Mouse (Mus musculus): ENCODE results near the gene Gm904. TPM values are rescaled to one million over a fixed set of nuclear protein-coding genes. Genes with fewer than 3 reads are reported as not detected.
"Not testable (repeated sequence)": the region's sequence is repeated elsewhere in the genome, so short reads cannot be mapped to it uniquely, and the experiment has no call there.

Gene Gm904
- polyA plus RNA-seq (2016; fragmentation: Nextera tagmentation; extraction: Ambion mirVana) = not detected in 2 replicates

GRCm38 (mm10) chr13:50642928-50643327, at the start of gene Gm904:
TSS of gene Gm904 (plus strand) at chr13:50643228.
- not testable (repeated sequence) for H3K9me3 ChIP-seq; H3K4me3 ChIP-seq; H3K27ac ChIP-seq; H3K36me3 ChIP-seq (replicated peaks); DNase-seq (ENCODE audit: extremely low spot score, low spot score); H3K27me3 ChIP-seq (ENCODE audit: poor library complexity, severe bottlenecking); H3K4me1 ChIP-seq

GRCm38 (mm10) chr13:50648771-50649170, 5.7 kb downstream of the Gm904 start:
- not testable (repeated sequence) for H3K27ac ChIP-seq; DNase-seq (ENCODE audit: extremely low spot score, low spot score); H3K4me1 ChIP-seq; H3K4me3 ChIP-seq; H3K36me3 ChIP-seq (replicated peaks); H3K9me3 ChIP-seq; H3K27me3 ChIP-seq (ENCODE audit: poor library complexity, severe bottlenecking)
- WGBS = 79% methylated on average over 2 of the region's 2 CpGs

Small RNA genes within 50 kb of the gene (microRNA-seq; reads per million reads assigned to microRNA genes)
- gene Gm23952 (not detected), gene Mir683-2 (not detected)

Other genes starting within 250 kb of the Gm904 start
- 36.0 and 36.1 TPM in 2 replicates for gene Fbxw17, start 225.4 kb upstream of the Gm904 start, polyA plus RNA-seq (2016; fragmentation: Nextera tagmentation; extraction: Ambion mirVana)
- not detected in 2 replicates for gene Gm47429, start 199.3 kb upstream of the Gm904 start, polyA plus RNA-seq (2016; fragmentation: Nextera tagmentation; extraction: Ambion mirVana)
- gene Nutm2, start 175.9 kb upstream of the Gm904 start, polyA plus RNA-seq (2016; fragmentation: Nextera tagmentation; extraction: Ambion mirVana) = not detected in 2 replicates
- not detected in 2 replicates for gene Gm8765, start 55.1 kb downstream of the Gm904 start, polyA plus RNA-seq (2016; fragmentation: Nextera tagmentation; extraction: Ambion mirVana)